Mouse (Mus musculus): ENCODE results near the gene Itgad. TPM values are rescaled to one million over a fixed set of nuclear protein-coding genes. Genes with fewer than 3 reads are reported as not detected.

Gene Itgad
- total RNA-seq, 2 experiments from 2014 or later: 1.1 to 1.4 TPM

GRCm38 (mm10) chr7:128178385-128178784, 24.2 kb downstream of the Itgad start:
- DNase-seq (ENCODE audit: low spot score in 2 of 2): peak in 1 of 2 experiments; percentile 10

- no peak for DNase-seq (ENCODE audit: low spot score in 2 of 2)
Measured at GRCm38 (mm10) chr7:128180126-128180525, 25.9 kb downstream of the Itgad start.

DNA sequence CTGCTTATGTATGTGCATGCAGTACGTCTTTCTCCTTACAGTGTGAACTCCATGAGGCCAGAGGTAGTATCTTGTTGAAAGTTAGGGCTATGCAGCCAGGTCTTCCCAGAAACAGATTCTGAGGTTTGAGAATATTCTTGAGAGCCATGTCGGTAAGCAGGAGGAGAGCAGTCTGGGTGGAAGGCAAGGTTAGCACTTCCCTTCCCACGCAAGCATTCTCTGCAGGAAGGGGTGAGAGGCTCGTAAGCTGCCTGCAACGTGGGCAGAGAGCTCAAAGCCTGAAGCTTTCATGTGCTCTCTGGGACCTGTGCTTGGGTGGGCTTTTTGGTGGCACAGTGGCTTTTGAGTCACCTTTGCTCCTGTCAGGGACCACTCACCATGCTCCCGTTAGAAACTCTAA, 26.4 kb downstream of the Itgad start:
- DNase-seq (ENCODE audit: low spot score in 2 of 2): no peak

DNA sequence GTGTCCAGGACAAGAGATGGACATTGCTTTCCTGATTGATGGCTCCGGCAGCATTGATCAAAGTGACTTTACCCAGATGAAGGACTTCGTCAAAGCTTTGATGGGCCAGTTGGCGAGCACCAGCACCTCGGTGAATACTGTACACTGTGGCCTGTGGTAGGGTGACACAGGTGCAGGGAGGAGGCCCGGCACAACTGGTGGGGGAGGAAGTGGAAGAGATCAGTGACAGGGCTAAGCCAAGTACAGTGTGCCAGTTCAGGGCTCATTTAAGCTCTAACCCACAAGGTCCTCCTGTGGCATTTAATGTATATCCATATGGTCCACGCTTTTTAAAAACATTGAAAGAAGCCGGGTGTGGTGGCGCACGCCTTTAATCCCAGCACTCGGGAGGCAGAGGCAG, 27.5 kb downstream of the Itgad start:
- DNase-seq (ENCODE audit: low spot score in 2 of 2): no peak

DNA sequence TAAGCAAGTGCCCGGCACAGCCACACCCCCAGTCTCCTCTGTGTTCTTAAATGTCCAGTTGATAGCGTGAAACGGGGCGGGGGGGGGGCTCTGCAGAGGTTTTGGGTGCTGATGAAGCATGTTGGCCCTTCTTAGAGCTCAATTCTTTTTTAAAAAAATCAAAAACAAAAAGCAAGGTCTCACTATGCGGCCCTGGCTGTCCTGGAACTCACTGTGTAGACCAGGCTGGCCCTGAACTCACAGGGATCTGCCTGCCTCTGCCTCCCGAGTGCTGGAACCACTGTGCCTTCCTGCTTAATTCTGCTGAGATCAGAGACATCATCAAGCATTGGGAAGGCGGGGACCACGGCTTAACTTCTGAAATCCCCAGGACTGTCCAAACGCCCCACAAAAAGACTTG, 47.4 kb downstream of the Itgad start:
- DNase-seq (ENCODE audit: low spot score in 2 of 2): no peak

DNA sequence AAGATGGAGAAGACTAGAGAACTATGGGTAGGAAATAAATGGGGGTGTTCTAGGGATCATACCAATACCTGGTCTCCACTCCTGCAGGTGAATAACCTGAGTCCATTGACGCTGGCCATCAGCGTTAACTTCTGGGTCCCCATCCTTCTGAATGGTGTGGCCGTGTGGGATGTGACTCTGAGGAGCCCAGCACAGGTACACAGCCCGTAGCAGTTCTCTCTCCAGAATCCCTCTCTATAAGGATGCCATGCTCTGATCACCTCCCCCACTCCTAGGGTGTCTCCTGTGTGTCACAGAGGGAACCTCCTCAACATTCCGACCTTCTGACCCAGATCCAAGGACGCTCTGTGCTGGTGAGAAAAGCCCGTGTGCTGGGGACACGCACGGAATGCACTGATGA, 48.9 kb downstream of the Itgad start:
- DNase-seq (ENCODE audit: low spot score in 2 of 2): no peak

DNA sequence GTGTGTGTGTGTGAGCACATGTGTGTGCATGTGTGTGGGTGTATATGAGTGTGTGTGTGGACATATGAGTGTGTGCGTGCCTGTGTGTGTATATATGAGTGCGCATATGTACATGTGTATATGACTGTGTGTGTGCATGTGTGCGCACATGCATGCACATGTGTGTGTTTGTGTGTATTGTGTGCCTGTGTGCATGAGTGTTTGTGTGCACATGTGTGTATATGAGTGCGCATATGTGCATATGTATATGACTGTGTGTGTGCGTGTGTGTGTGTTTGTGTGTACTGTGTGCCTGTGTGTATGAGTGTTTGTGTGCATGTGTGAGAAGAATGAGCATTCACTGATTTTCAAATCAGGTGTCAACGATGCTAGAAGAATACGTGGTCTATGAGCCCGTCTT, 50.0 kb downstream of the Itgad start:
- DNase-seq (ENCODE audit: low spot score in 2 of 2): no peak

DNA sequence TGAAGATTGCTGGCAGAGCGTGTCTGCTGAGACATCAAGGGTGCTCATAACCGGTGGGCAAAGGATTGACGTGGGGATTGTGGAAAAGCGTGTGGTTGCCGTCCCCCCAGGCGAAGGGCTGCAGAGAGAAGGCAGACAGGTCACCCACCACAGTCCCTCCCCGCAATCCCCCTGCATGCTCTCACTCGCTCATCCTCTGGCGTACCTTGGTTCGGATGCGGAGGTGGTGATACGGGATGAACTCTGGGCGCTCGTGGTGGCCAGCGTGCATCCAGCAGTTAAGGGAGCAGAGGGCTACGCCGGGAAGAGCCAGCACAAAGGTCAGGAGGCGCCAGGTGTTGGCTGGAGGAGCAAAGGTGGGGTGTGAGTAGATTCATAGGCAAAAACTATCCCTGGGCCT, 51.5 kb downstream of the Itgad start:
- no peak for DNase-seq (ENCODE audit: low spot score in 2 of 2)

- no peak for DNase-seq (ENCODE audit: low spot score in 2 of 2)
Measured at GRCm38 (mm10) chr7:128206152-128206551, 52.0 kb downstream of the Itgad start, which contains the start of gene Cox6a2. Gene Cox6a2 (minus strand): TSS chr7:128206387.

- peak; percentile 32 to 65 for DNase-seq (ENCODE audit: low spot score in 2 of 2)
Measured at GRCm38 (mm10) chr7:128208187-128208586, 54.0 kb downstream of the Itgad start.

DNA sequence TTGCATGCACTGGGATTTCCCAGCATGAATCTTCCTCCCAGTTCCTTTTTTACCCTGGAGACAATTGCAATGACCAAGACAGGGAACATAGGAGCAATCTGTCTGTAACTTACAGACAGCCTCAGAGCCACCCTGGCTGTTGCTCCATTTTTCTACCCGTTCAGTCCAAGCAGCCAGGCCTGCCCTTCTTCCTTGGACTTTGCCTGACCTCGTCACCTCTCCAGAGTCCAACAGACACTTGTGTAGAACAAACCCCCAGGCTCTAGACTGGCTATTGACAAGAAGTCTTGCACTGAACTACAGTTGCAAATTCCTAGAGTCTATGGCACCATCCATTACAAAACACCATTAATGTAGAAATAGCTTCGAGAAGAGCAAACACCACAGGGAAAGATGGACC, 55.6 kb downstream of the Itgad start:
- DNase-seq (ENCODE audit: low spot score in 2 of 2): no peak

- no peak for DNase-seq (ENCODE audit: low spot score in 2 of 2)
Measured at GRCm38 (mm10) chr7:128219952-128220351, 65.8 kb downstream of the Itgad start.

DNA sequence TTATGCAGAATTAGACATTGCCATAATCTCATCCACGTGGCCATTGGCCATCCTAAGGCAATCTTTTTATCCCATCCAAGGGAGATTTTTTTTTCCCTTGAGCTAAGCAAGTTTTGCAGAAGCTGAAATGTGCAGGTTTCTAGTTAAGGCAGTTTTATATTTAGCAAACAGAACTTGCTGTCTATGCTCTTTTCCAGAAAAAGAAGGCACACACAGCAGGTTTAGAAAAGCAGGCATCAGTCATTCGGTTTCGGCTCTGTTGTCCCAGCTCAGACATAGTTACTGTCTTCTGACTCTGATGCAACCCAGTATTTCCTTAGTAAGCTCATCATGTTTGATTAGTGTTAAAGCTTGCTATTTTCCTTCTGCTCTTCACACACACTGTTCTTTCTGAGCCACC, 66.8 kb downstream of the Itgad start:
- DNase-seq (ENCODE audit: low spot score in 2 of 2): no peak

GRCm38 (mm10) chr7:128231741-128232140, 77.6 kb downstream of the Itgad start:
- DNase-seq (ENCODE audit: low spot score in 2 of 2): no peak

GRCm38 (mm10) chr7:128234796-128235195, 80.6 kb downstream of the Itgad start:
- no peak for DNase-seq (ENCODE audit: low spot score in 2 of 2)

GRCm38 (mm10) chr7:128235481-128235880, 81.3 kb downstream of the Itgad start:
- DNase-seq (ENCODE audit: low spot score in 2 of 2): no peak

DNA sequence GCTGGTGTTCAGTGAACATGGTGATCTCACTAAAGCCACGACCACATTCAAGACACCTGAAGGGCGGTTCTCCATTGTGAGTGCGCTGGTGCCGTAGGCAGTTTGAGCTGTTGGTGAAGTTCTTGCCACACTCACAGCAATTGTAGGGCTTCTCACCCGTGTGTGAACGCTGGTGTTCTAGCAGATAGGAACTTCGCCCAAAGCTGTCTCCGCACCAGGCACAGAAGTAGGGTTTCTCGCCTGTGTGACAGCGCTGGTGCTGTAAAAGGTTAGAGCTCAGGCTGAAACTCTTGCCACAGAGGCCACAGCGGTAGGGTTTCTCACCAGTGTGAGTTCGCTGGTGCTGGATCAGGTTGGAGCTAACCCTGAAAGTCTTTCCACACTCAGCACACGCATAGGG, 82.2 kb downstream of the Itgad start:
- no peak for DNase-seq (ENCODE audit: low spot score in 2 of 2)

GRCm38 (mm10) chr7:128236856-128237592, 82.8 kb downstream of the Itgad start, which contains the start of gene Armc5:
Gene Armc5 (plus strand): TSS chr7:128237342.
- DNase-seq (ENCODE audit: low spot score in 2 of 2): peak; percentile 85 to 87

DNA sequence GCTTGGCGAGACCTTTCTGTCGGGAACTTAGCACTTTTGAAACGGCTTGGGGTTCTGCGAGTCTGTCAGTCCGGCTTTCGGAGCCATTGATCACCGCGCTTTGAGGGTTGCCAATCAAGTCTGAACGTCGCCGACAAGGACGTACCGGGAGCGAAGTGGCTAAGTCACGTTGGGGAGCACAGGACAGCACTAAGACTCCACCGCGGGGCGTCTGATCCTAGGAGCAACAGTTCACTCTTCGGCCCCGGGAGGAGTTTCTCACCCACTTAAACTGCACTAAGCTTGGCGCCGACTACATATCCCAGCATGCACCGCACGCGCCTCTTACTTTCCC, 83.4 kb downstream of the Itgad start:
- DNase-seq (ENCODE audit: low spot score in 2 of 2): no peak

- DNase-seq (ENCODE audit: low spot score in 2 of 2): peak; percentile 99 to 100
Measured at GRCm38 (mm10) chr7:128237927-128238778, 84.0 kb downstream of the Itgad start, which contains the start of gene 9130023H24Rik. Gene 9130023H24Rik (minus strand): TSS chr7:128238031.

DNA sequence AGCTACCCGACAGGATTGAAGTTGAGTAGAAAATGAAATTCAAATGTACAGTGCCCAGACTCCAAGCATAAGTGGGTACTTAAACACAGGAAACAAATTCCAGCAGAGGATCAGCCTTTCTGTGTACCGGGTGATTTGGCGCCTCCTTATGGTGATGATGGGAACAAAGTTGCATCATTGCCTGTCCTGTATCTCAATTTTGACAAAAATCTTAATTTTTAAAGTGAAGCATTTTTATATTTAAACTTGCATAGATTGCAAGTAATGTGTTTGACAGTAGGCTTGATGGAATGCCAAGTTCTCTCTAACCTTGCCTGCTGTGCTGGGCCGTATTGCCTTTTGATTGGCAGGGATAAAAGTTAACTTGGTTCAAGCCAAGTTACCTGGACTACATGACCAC, 84.8 kb downstream of the Itgad start:
- no peak for DNase-seq (ENCODE audit: low spot score in 2 of 2)

GRCm38 (mm10) chr7:128240131-128240784, 86.1 kb downstream of the Itgad start:
- no peak for DNase-seq (ENCODE audit: low spot score in 2 of 2)

All from layer of hippocampus, postnatal 14 days (tissue).